Mouse (Mus musculus) kidney, adult 9 months (tissue): ENCODE measurements around the gene Bnip3.
A peak's percentile ranks its signal among the peaks of the same experiment; 100 is the strongest.

Experiments used
- DNase-seq: peaks from one replicate; pipeline ENCODE4 v3.0.0; 2022

The Bnip3 gene

DNA sequence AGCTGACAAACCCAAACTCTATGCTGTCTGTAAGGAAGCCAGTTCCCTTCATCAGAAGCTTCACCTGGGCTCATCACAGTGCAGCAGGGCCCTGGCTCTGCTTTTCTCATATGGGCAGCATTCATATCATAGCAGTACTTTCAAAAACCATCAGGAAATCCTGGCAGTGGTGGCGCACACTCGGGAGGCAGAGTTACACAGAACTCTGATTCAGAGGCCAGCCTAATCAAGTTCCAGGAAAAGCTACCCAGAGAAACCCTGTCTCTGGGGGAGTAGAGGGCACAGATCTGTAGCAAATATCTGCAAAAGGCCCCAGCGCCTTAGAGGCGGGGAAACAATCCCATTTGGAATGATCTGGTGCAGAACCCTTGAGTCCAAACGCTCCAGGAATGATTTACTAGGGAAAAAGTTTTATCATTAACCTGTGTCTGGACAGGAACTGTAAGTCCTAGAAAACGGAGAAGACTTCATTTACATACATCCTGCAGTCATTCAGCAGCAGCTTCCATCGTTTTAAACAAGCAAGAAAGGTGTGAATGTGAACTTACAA, 5.4 kb downstream of the Bnip3 start:
- peak; percentile 89 for DNase-seq

DNA sequence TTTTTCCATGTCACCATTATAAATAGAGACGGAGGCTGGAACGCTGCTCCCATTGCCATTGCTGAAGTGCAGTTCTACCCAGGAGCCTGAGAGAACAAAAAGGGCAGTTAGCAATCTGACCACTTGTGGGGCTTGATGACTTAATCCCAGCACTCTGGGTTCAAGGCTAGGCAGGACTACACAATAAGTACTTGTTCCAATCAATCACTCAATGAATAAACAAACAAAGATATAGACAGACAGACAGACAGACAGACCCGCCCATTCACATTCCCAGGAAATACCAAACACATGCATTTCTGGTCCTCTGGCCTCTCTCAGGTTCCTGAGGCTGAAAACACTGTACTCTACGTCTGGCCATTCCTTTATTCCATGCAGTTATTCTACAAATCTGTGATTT, 10.6 kb downstream of the Bnip3 start:
- DNase-seq: no peak

- DNase-seq: peak; percentile 76
These were observed 11.2 kb downstream of the Bnip3 start for GRCm38 (mm10) chr7:138898122-138898521.

DNA sequence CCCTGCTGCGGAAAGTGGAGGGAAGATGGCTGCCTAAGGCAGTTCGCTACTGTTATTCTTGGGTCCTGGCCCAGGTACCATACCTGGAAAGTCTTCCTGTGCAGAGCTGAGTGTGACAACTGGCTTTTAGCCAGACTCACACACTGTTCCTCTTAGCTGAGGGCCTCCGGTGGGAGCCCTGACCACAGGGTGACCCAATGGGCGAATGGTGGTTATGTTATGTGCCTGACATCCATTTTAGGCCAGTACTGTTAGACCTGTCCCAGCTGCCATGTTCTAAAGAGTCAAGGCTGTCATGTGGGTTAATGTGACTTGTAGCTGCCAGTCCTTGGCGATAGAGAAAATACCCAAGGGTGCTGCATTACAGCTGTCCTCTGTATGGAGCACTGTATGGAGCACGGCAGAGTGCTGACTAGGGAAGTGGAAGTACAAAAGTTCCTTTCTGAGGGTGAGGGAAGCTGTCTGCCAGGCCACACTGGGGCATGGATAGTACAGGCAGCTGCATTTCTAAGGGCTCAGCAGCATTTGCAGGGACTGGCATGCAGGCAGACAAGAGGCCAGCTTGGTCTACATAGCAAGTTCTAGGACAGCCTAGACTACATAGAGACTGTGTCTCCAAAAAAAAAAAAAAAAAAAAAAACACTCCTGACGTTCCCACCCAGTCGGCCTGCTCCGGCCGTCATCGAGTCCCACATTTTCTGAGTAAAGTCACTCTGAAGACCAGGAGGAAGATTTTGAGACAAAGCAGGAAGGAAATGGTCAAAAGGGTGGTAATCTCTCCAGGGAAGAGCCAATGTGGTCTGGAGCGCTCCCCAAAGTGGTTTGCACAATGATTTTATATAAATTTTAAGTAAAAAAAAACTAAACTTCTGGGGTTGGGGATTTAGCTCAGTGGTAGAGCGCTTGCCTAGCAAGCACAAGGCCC, 23.7 kb downstream of the Bnip3 start:
- no peak for DNase-seq

DNA sequence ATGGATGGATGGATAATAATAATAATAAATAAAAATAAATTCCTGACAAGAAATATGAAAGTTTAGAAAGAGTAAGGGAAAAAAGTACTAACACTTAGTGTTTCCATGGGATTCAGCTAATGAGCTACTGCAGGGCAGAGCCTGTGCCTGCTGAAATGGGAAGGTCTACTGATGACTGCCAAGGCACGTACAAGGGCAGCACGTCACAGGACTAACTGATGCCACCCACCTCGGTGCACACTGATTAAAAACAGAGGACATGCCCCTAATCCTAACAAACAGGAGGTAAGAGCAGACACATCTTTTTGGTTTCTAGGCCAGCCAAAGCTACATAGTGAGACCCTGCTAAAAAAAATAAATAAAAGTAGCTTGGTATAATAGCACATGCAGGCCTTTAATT, 25.6 kb downstream of the Bnip3 start:
- DNase-seq: no peak

GRCm38 (mm10) chr7:138875031-138875430, 34.3 kb downstream of the Bnip3 start:
- DNase-seq: no peak

GRCm38 (mm10) chr7:138872956-138873355, 36.4 kb downstream of the Bnip3 start:
- DNase-seq: peak; percentile 71

- DNase-seq: no peak
These were observed 41.0 kb downstream of the Bnip3 start for GRCm38 (mm10) chr7:138868316-138868715.

GRCm38 (mm10) chr7:138867286-138867685, 42.0 kb downstream of the Bnip3 start:
- DNase-seq: no peak

DNA sequence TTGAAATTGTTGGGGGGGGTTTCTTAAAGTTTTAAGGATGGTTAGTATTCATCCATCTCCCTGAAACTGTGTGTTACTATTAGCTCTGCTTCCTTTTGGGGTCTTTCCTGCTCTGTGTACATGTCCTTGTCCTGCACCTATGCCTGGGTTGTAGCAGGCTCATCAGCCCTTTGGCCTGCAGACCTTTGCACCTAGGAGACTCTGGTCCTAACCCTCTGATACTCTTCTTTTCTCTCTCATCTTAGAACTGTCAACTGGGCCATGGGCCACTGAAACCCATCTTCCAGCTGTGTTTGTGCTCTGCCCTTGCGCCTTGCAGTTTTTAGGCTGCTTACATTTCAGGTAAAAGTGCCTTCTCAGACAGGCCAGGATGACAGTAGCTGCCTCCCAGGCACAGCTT, 44.5 kb downstream of the Bnip3 start:
- DNase-seq: no peak

DNA sequence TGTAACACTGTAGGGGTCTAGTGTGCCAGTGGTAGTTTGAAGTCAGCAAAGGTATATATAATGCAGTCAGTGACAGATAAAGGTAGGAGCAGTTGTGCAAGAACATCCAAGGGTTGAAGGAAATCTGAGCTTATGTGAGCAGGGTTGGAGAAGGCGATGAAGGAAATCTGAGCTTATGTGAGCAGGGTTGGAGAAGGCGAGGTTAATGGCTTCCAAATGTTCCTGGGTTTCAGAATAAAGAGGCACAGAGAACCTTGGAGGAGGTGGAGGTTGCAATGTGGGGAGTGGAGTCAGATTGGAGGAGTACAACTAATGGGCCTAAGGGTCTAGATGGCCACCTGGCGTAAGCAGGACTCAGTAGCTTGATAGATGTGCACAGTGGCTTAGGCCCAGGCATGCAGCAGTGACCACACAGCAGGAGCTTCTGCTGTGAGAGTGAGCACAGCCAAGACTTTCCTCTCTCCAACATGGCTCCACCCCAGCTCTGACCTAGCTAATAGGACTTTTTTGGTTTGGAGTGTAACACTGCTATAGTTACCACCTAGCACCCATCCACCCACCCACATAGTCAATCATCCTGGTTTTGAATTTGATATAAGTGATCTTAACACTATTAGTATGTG, 45.3 kb downstream of the Bnip3 start:
- DNase-seq: no peak

- no peak for DNase-seq
These were observed 52.6 kb downstream of the Bnip3 start for GRCm38 (mm10) chr7:138856670-138857069.

- no peak for DNase-seq
These were observed 55.1 kb downstream of the Bnip3 start for GRCm38 (mm10) chr7:138854201-138854600.

DNA sequence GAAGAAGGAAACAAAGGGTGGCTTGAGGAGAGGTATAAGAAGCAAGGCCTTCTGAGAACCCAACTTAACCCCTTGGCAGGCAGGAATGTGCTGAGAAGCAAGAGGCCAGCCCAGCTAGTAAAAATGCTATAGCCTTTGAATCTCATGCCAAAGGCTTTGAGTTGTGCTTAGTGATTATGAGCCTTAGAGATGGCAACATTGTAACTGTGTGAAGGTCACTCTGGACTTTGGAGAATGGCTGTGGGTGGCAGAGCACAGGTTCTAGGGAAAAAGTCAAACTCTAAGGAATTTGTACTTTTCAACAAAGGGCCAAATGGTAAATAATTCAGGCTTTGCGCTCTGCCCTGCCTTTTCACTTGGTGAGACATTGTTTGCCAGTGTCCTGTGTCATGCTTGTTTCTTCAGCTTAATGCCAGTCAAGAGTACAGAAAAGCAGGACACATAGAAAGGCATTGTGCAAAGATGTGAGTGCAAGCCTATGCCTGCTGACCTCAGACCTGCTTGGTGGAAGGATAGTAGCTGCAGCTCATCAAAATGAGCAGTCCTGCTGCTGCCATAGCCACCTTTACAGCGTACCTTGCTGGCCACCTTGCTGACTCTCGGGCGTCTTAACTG, 55.8 kb downstream of the Bnip3 start:
- DNase-seq: peak; percentile 39

- DNase-seq: no peak
These were observed 59.2 kb downstream of the Bnip3 start for GRCm38 (mm10) chr7:138850083-138850482.

DNA sequence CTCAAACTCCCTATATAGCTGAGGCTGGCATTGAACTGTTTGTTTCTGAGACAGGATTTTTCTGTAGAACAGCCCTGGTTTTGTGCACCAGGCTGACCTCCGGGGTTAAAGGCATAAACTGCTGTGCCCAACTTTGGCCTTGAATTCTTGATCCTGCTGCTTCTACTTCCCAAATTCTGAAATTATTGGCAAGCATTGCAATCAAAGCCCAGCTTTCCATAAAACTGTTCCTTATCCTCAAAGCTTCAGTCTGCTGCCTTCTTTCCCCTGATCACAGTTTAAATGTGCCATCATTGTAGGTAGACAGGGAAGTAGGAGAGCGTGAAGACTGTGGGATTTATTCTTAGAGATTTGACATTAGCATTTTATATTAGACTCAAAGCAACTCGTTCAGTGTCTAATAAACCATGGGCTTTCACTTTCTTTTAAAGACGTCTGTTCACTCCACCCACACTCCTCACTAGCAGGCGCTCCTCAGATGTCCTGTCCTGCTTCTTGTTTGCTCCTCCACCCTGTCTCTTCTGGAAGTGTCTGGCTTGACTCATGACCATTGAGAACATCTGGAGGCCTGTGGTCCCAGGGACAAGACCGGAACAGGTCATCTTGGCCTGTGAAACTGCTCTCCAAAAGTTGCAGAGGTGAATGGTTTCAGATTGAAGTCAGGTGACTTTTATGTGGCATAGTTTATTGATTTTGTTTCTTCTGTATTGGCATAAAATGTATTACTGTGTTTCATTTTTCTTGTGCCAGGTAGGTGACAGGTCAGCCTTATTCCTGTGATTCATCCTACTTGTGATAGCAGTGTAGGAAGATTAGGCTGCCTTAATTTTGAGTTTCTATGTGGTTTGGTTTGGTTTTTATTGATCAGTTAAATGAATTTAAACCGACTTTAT, 61.0 kb downstream of the Bnip3 start:
- no peak for DNase-seq

DNA sequence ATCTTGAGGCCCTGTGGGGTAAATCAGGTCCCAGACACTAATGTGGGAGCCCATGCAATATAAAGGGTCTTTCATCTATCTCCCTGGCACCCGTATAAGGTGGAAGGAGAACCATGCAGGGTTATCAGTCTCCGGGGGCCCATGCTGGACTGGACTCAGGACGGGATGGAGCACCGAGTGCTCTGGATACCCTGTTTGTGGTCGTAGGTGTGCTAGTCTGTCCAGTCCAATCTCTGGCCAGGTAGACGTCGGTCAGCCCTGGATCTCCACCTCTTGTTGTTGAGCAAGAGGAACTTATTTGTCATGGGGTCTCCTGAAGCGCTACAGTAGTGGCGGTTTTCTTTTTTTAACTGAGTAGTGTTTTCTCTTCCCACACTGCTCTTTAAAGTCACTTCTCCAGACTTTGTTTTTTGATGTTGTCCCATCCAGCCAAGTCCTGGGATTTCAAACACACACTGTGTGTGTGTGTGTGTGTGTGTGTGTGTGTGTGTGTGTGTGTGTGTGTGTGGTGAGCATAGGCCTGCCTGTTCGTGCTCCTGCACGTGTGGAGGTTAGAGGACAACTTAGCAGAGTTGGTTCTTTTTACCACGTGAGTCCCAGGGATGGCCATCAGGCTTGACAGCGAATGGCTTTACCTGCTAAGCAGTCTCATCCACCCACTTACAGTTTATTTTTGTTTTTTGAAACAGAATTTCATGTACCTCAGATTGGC, 61.8 kb downstream of the Bnip3 start:
- no peak for DNase-seq

- no peak for DNase-seq
These were observed 62.8 kb downstream of the Bnip3 start for GRCm38 (mm10) chr7:138846502-138846991.

DNA sequence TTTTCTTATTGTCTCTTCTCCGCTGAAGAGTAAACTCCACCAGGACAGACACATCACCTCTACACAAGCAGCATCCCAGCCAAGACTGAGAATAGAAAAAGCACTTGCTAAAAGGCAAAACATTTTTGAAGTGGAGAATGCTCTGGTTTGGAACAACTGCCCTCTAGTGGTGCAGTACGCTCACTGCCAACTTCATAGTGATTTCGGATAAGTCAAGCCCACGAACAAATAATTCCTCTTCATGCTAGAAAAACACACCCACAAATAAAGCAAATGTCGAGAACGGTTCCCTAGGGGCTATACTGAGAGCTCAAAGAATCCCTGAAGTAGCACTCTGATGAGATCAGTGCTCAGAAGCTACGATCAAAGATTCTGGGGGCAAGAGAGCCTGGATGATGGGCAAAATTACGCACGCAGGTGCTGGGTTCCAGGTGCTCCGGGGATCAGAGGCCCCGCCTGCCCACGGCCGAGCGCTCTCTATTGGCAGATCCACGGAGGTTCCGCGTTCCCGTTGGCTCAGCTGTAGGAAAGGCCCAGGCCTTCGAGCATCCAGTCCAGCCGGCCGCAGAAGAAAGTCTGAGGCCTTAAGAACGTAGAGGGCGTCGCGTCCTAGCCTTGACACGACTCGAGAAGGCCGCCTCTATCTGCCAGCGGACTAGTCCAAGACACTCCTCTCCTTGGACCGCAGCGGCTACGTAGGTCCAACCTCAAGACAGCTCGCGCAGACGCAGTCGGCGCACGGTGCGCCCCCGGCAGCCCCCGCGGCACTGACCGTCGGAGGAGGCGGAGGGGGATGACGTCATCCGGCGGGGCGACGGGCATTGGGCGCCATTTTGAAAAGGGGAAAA, 63.6 kb downstream of the Bnip3 start, which contains the start of the genes Ppp2r2d and Mapk1ip1:
Gene Ppp2r2d (plus strand): TSS at position 536 of the 848 bp plus-strand sequence.
Gene Mapk1ip1 (minus strand): TSS at position 730 of the 848 bp plus-strand sequence.
- peak; percentile 97 for DNase-seq

DNA sequence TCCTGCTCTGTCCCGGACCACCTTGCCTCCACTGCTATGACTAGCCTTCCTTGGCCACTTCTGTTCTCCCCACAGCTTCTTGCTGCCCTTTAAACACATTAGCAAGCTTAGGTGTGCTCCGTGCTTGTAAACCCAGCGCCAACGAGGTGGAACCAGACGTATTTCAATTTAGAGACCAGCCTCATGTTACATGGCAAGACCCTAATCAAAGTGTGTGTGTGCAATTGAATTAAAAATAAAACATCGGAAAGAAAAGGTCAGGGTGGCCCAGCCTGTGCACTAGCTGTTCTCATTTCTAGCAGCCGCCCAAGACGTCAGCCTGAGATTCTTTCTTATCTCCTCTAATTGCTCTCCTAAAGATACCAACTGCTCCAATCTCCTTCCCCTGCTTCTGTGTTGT, 64.2 kb downstream of the Bnip3 start:
- no peak for DNase-seq
